Mouse (Mus musculus) midbrain, embryonic 10.5 days (tissue): ENCODE measurements around the gene Dlgap5. TPM values are rescaled to one million over a fixed set of nuclear protein-coding genes. Genes with fewer than 3 reads are reported as not detected.
"Not testable (repeated sequence)": the region's sequence is repeated elsewhere in the genome, so short reads cannot be mapped to it uniquely, and the experiment has no call there.

Experiments
- DNase-seq: peaks from one replicate; pipeline ENCODE4 v3.0.0-alpha.2; 2017; ENCODE audit warnings: low spot score
- H3K27ac ChIP-seq: fragments of 300-500 bp; sonication (generic); replicated peaks from 2 replicates; pipeline ENCODE4 v1.5.1; 2016; ENCODE audit warnings: mild to moderate bottlenecking
- H3K27me3 ChIP-seq: fragments of 300-500 bp; sonication (generic); 2 replicates; pipeline ENCODE4 v1.6.1; 2016; ENCODE audit warnings: low read depth, mild to moderate bottlenecking; ENCODE audit not compliant: poor library complexity, severe bottlenecking
- H3K36me3 ChIP-seq: fragments of 300-500 bp; sonication (generic); 2 replicates; pipeline ENCODE4 v1.6.1; 2016; ENCODE audit warnings: mild to moderate bottlenecking, moderate library complexity
- H3K4me1 ChIP-seq: fragments of 300-500 bp; sonication (generic); 2 replicates; pipeline ENCODE4 v1.6.1; 2016
- H3K4me3 ChIP-seq: fragments of 300-500 bp; sonication (generic); 2 replicates; pipeline ENCODE4 v1.5.1; 2016; ENCODE audit warnings: mild to moderate bottlenecking, moderate library complexity
- H3K9me3 ChIP-seq: fragments of 300-500 bp; sonication (generic); replicated peaks from 2 replicates; pipeline ENCODE4 v1.6.1; 2016; ENCODE audit warnings: mild to moderate bottlenecking
- WGBS: fragments of 180-500 bp; shearing (Covaris S2); methylation state at CpG from one replicate; pipeline ENCODE4 v1.1.7; 2016; 5-methylcytosine and 5-hydroxymethylcytosine counted together
- polyA plus RNA-seq: library from polyadenylated mRNA; unstranded; fragments of >200 nt; fragmentation: Nextera tagmentation; extraction: Ambion mirVana; gene quantifications from 2 replicates; pipeline ENCODE4 v1.2.1, GENCODE M21; 2016

Dlgap5 gene
- 71.0 and 77.2 TPM in 2 replicates for polyA plus RNA-seq

DNA sequence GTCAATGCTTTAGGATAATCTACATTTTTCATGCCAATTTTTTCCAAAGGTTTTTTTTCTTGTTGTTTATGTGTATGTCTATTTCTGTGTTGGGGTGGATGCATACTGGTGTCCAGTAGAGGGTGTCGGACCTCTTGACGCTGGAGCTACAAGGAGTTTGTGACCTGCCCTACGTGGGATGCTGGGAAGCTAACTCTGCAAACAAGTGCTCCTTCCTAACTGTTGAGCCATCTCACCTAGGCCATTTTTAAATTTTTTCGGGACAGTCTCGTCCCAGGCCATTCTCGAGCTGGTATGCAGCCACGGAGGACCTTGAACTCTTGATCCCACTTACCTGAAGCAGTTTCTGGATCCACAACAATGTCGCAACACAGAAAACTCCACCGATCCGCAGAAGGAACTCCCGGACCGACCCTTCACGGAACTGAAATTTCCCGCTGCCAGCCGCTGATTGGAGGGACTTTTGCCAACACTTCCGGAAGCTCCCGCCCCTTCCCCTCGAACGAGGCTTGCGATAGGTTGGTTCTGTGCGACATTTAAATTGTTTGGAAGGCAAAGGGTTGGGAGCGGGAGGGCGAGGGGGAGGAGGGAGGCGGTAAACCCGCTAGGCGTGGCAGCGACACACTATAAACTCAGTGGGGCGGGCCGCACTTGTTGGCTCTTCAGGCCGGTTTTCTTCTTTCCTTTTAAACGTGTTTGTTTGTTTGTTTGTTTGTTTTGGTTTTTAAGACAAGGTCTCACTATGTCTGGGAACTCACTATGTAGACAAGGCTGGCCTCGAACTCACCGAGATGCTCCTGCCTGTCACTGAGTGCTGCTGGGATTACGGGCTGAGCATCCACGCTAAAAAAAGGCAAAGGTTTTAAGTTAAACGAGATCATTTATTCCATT, at the start of gene Dlgap5:
TSS of gene Dlgap5 (minus strand) at position 633 of the 891 bp plus-strand sequence.
- Histone ChIP-seq H3K27me3 (no peaks in the 10 kb centered on the region), H3K27ac (peak within 1 kb of the TSS; percentile 89), H3K4me3 (peak within 1 kb of the TSS; percentile 75), H3K36me3 (peaks cover 37% of the 10 kb centered on the region), H3K4me1 (peaks cover 20% of the 10 kb centered on the region), H3K9me3 (no peaks in the 10 kb centered on the region)
- DNase-seq: peak; percentile 93
- 3% methylated on average over 36 of the region's 36 CpGs for WGBS

DNA sequence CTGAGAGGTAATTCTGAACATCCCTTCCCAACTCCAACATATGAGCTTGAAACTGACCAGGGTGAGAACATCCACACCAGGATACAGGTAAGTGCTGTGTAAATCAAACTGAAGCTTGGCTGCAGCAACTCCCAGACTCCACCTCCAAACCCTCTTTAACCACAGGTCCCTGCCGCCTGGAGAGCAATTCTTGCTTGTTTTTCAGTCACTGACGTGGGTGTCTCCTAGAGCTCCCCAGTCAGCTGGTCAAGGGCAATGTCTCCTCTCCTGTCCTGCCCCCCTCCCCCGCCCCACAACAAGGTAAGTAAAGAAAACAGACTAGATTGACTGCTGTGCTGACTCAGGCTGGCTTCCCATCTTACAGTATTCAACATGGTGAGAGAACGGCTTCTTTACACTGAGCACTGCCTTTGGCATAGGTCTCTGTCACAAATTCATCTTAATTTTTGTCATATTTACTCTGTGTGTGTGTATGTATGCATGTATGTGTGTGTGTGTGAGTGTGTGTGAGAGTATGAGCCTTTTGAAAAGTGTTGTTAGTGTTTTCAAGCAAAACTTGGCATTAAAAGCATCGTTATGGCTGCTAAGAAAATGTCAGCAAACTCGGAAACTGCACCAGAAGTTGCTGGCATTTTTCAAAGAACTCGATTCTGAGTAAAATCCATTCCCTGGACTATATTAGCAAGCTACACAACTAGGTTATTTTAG, 47.4 kb upstream of the Dlgap5 start:
- Histone ChIP-seq H3K4me3 (no peak overlapping the region), H3K36me3 (no peaks in the 10 kb centered on the region), H3K27ac (no peak overlapping the region), H3K27me3 (no peaks in the 10 kb centered on the region), H3K4me1 (no peaks in the 10 kb centered on the region), H3K9me3 (no peaks in the 10 kb centered on the region)
- DNase-seq: no peak
- WGBS: 54% methylated on average over 7 of the region's 7 CpGs

DNA sequence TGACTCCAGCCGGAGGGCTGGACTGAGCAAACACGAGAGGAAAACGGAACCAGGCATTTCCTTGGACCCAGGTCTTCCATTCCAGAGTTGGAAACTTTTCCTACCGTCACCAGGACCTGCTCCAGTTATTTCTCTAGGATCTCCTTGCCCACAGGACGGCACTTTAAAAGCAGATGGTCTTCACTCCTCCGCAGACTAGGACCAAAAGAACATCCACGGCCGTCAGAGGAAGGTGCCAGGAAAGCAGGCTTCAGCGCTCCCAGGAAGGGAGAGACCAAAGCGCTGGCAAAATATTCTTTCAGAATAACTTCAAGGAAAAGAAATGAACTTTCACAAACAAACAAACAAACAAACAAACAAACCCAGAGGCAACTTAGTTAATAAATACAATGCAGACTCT, 46.2 kb upstream of the Dlgap5 start:
- no peak overlapping the region for H3K27ac ChIP-seq
- H3K9me3 ChIP-seq: no peaks in the 10 kb centered on the region
- WGBS: 86% methylated on average over 10 of the region's 10 CpGs
- no peaks in the 10 kb centered on the region for H3K27me3 ChIP-seq
- H3K4me1 ChIP-seq: no peaks in the 10 kb centered on the region
- no peaks in the 10 kb centered on the region for H3K36me3 ChIP-seq
- H3K4me3 ChIP-seq: no peak overlapping the region
- no peak for DNase-seq

DNA sequence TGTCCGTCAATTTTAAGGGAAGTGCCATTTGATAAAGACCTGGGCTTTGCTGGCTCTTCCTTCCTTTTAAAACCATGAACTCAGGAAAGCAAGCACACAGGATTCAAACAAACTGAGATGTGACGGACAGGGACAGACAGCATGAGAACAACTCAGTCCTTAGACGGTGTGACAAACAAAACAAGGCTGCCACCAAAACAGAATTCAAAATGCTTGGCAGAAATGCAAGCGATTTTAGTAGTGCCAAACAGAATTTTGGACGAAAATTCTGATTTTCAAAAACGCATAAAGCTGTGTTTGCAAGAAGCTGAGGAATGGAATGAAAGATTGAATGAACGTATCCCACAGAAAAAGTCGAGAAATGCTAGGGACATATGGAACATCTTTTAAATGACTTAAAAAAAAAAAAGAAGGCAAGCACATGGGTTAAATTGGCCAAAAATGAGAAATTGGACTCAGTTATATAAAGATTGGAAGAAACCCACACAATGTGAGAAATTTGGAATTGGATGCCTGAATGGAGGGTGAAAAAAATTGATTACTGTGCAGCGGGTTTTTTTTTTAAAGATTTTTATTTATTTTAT, 44.8 kb upstream of the Dlgap5 start:
- Histone ChIP-seq H3K9me3 (no peaks in the 10 kb centered on the region), H3K4me1 (no peaks in the 10 kb centered on the region), H3K27me3 (no peaks in the 10 kb centered on the region), H3K4me3 (no peak overlapping the region), H3K27ac (no peak overlapping the region), H3K36me3 (no peaks in the 10 kb centered on the region)
- 86% methylated on average over 9 of the region's 9 CpGs for WGBS
- no peak for DNase-seq

DNA sequence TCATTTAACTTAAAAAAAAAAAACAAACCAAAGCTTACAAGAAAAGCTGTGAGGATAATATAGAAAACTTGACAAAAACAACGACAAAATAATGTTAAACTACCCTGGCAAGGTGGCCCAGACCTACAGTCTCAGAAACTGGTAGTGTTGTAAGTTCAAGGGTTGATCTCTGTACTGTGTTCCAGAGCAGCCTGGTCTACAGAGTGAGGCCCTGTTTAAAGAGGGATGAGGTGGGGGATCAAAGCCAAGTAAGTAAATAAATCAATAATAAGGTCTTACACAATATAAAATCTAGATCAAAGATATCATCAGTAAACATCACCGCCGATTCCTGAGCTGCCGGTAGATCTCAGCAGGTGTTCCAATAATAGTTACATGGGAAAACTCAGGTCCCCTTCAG, 44.2 kb upstream of the Dlgap5 start:
- Histone ChIP-seq H3K4me1 (no peaks in the 10 kb centered on the region), H3K9me3 (no peaks in the 10 kb centered on the region), H3K27me3 (no peaks in the 10 kb centered on the region), H3K36me3 (no peaks in the 10 kb centered on the region), H3K4me3 (no peak overlapping the region), H3K27ac (no peak overlapping the region)
- no peak for DNase-seq
- 89% methylated on average over 4 of the region's 4 CpGs for WGBS

DNA sequence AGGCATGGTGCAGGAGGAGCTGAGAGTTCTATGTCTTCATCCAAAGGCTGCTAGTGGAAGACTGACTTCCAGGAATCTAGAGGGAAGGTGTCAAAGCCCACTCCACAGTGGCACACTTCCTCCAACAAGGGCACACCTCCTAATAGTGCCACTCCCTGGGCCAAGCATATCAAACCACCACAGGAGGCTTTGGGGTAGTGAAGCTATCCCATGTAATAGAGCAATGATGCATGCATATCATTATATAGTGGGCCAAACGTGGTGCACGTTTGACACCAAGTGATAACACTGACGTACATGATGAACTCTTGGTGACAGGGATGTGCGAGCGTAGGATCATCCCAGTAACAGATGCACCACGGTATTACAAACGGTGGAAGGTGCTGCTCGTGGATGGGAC, 43.8 kb upstream of the Dlgap5 start:
- H3K27ac ChIP-seq: no peak overlapping the region
- 92% methylated on average over 8 of the region's 8 CpGs for WGBS
- DNase-seq: no peak
- no peaks in the 10 kb centered on the region for H3K4me1 ChIP-seq
- H3K9me3 ChIP-seq: no peaks in the 10 kb centered on the region
- no peaks in the 10 kb centered on the region for H3K27me3 ChIP-seq
- H3K36me3 ChIP-seq: no peaks in the 10 kb centered on the region
- H3K4me3 ChIP-seq: no peak overlapping the region

DNA sequence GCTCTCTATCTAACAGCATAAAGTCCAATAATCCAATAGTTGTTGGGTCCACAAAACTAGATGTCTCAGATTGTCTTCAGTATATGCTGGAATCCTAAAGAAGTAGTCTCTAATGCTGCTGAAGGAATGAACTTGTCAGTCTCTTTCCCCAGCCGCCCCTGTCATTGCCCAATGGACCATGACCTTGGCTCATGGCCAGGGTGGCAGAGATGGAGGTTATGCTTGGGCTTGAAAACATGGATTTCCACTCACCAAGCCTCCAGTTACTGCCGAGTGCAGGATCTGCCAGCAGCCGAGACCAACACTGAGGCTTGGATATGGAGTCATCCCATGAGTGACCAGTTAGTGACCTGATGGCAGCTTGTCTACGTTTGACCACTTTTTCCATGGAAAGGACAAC, 41.3 kb upstream of the Dlgap5 start:
- WGBS: 82% methylated on average over 4 of the region's 4 CpGs
- no peaks in the 10 kb centered on the region for H3K36me3 ChIP-seq
- no peaks in the 10 kb centered on the region for H3K9me3 ChIP-seq
- no peaks in the 10 kb centered on the region for H3K4me1 ChIP-seq
- H3K27me3 ChIP-seq: no peaks in the 10 kb centered on the region
- DNase-seq: no peak
- H3K4me3 ChIP-seq: no peak overlapping the region
- no peak overlapping the region for H3K27ac ChIP-seq

DNA sequence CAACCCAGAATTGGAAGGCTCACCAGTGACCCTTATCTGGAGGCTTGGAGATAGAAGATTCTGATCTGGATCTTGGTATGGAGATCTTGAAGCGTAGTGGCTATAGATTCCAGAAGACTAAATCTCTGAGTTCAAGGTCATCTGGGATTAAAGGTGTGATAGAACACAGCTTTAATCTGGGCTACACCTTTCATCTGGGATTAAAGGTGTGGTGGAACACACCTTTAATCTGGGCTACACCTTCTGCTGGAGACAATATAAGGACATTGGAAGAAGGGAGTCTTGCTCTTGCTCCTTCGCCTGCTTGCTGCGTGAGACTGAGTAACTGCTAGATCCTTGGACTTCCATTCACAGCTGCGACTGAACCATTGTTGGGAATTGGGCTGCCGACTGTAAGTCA, 31.9 kb upstream of the Dlgap5 start, which contains the start of gene Fbxo34:
TSS of gene Fbxo34 (plus strand) at position 301 of the 400 bp plus-strand sequence.
- not testable (repeated sequence) for H3K9me3 ChIP-seq, H3K4me3 ChIP-seq, H3K36me3 ChIP-seq, H3K27me3 ChIP-seq, H3K4me1 ChIP-seq, H3K27ac ChIP-seq, DNase-seq
- 91% methylated on average over 3 of the region's 5 CpGs for WGBS

DNA sequence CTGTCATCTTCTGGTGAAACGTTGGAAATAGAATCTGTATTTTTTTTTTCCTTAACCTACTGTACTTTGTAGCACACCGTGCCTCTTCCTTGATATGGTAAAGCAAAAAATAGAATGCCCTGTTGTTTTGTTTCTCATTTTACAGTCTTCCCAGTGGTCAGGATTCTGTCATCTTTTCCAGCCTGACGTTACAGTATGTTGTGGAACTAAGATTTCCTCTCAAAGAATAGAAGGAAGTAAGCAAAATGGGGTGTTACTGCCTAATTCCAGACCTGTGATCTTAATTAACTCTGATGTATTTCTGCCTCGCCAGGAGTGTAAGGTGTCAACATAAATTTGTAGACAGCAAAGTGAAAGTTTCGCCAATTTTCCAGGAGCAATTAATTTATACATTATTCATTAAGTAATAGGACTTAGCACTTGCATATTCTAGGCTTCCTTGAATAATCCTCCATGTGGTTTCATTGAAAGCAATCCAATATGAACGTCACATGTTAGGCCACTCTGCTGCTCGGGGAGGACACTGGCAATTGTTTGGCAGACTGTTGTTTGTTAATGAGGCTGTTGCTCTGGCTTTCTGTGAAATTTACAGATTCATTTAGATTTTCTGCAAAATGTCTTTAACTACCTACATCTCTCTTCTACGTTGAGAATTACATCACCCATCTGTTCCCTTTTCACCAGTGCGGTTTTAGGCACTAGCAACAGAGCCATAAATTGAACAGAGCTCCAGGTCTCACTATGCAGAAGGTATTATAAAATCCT, 27.3 kb upstream of the Dlgap5 start:
- DNase-seq: no peak

DNA sequence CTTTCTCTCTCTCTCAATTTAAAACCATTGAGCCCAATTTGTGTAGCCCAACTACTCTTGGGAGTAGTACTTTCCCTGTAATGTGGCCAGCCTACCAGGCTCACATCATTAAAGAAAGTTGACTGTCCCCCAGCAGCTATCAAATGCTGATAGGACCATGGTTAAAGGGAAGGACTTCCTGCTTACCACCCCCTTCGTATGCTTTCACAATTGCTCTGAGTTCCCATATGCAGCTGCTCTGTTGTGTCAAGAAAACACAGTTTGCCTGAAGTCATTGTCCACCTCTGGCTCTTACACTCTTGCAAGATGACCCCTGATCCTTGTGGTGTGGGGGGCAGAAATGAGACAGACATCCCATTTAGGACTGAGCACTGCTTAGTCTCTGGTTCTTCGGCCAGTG, 26.7 kb upstream of the Dlgap5 start:
- no peak for DNase-seq
- H3K4me1 ChIP-seq: no peaks in the 10 kb centered on the region
- 70% methylated on average over 2 of the region's 2 CpGs for WGBS
- no peaks in the 10 kb centered on the region for H3K36me3 ChIP-seq
- H3K9me3 ChIP-seq: peaks cover 13% of the 10 kb centered on the region; the same call in 1 of the 2 replicates
- no peak overlapping the region for H3K4me3 ChIP-seq
- H3K27ac ChIP-seq: no peak overlapping the region
- no peaks in the 10 kb centered on the region for H3K27me3 ChIP-seq

More for the DNA sequence above, 27.3 kb upstream of the Dlgap5 start:
- Histone ChIP-seq H3K9me3 (peaks cover 7% of the 10 kb centered on the region; the same call in 1 of the 2 replicates), H3K27me3 (no peaks in the 10 kb centered on the region), H3K36me3 (no peaks in the 10 kb centered on the region), H3K4me1 (no peaks in the 10 kb centered on the region), H3K27ac (no peak overlapping the region), H3K4me3 (no peak overlapping the region)
- WGBS: 79% methylated on average over 9 of the region's 9 CpGs

DNA sequence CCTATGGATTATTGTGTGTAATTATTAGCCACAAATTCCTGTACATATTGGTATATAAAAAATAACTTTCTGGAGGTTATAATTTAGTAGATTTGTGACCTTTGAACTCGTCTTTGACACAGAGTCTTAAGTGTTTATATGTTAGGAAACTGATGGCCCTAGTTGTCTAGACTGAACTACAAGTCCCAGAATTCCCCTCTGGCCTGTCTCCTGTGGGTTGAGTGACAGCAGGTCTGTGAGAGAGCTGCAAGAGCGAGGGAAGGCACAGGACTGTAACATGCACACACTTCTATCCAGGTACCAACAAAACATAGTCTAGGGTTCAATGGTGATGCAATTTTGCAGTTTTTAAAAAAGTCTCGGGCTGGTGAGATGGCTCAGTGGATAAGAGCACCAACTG, 20.7 kb upstream of the Dlgap5 start:
- Histone ChIP-seq H3K27ac (no peak overlapping the region), H3K4me1 (no peaks in the 10 kb centered on the region), H3K36me3 (no peaks in the 10 kb centered on the region), H3K27me3 (no peaks in the 10 kb centered on the region), H3K9me3 (peaks cover 16% of the 10 kb centered on the region; the same call in 1 of the 2 replicates), H3K4me3 (no peak overlapping the region)
- WGBS: 72% methylated on average over 3 of the region's 3 CpGs
- no peak for DNase-seq

DNA sequence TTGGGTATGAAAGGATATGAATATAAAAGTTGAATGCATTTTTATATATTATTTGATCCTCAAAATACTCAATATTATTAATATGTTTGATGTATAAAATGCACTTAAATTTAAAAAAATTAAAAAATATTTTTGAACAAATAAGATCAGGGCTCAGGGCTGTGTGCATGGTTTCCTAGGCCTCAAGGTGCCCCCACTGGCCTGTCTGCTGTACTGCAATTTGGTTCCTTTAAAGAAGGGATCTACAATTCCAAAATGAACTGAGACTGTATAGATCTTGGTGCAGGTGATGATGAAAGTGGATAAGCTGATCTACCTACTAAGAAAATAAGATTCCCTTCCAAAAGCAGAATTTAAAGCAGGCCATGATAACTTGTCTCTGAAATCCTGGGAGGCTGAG, 14.8 kb upstream of the Dlgap5 start:
- H3K9me3 ChIP-seq: no peaks in the 10 kb centered on the region
- no peak overlapping the region for H3K4me3 ChIP-seq
- H3K27ac ChIP-seq: no peak overlapping the region
- no peaks in the 10 kb centered on the region for H3K27me3 ChIP-seq
- H3K4me1 ChIP-seq: no peaks in the 10 kb centered on the region
- H3K36me3 ChIP-seq: no peaks in the 10 kb centered on the region
- no peak for DNase-seq
